Comparison of ENCODE assay signal across 9 mouse cellular contexts in genomic region chr7:113268287-113268686, GRCm38 (mm10).
A peak's percentile ranks its signal among the peaks of the same experiment; 100 is the strongest.
DNase-seq lines count a peak whose midpoint lies in the region; ATAC-seq lines count a peak whose summit lies in the region.
"Had no signal": no experiment of that assay in that cellular context is flagged by ENCODE, and none has a peak within 500 bp of the region (broad histone marks: within the 10 kb centered on the region; RNA-seq: fewer than 3 reads in every experiment).

No protein-coding gene starts in this region.

- H3K9me3 ChIP-seq in kidney, embryonic 14.5 days (ENCODE audit: control insufficient read depth, low read length) = no peaks in the 10 kb centered on the region
- H3K9me3 ChIP-seq: liver, embryonic 15.5 days had no signal

- intact Hi-C loops in heart, postnatal 10 days (cut with DNase I) = loop anchor here (1.0 to 5.0 kb wide), 3 partner anchors 44 to 346 kb away; no protein-coding TSS in a partner anchor
- intact Hi-C loops in left cerebral cortex, postnatal 4 days (cut with DNase I) = loop anchor here (5.0 kb wide), 1 partner anchor 126 kb away; no protein-coding TSS in a partner anchor

- H3K27ac ChIP-seq in kidney, embryonic 14.5 days (ENCODE audit: low read depth, low read length) = no peak overlapping the region
- H3K27ac ChIP-seq: liver, embryonic 15.5 days had no signal

- no peak for ATAC-seq in kidney, embryonic 14.5 days (ENCODE audit: low FRiP score, low TSS enrichment)

- H3K4me1 ChIP-seq in kidney, embryonic 14.5 days (ENCODE audit: control insufficient read depth, insufficient read depth, low read length) = no peaks in the 10 kb centered on the region
- H3K4me1 ChIP-seq: liver, embryonic 15.5 days had no signal

- 83% methylated on average over 9 of the region's 9 CpGs for WGBS in kidney, embryonic 14.5 days

- H3K4me3 ChIP-seq in kidney, embryonic 14.5 days (ENCODE audit: low read length) = no peak overlapping the region
- H3K4me3 ChIP-seq: liver, embryonic 15.5 days had no signal

- no peaks in the 10 kb centered on the region for H3K27me3 ChIP-seq in kidney, embryonic 14.5 days (ENCODE audit: control insufficient read depth, insufficient read depth, low read length)
- H3K27me3 ChIP-seq: liver, embryonic 15.5 days had no signal

- DNase-seq in kidney, adult 11 months = peak; percentile 38
- peak; percentile 51 for DNase-seq in T-cell, adult 2 months (ENCODE audit: low spot score)
- DNase-seq in cerebellum, postnatal 14 days = peak; percentile 87 to 91
- DNase-seq in heart, postnatal 10 days = peak; percentile 76 to 81
- DNase-seq in left cerebral cortex, postnatal 4 days = peak; percentile 78
- DNase-seq in ovary, postnatal 36 days (ENCODE audit: low spot score) = peak; percentile 51
- DNase-seq in thymus, postnatal 0 days (ENCODE audit: low spot score) = peak; percentile 61

- no peaks in the 10 kb centered on the region for H3K36me3 ChIP-seq in kidney, embryonic 14.5 days (ENCODE audit: control insufficient read depth, insufficient read depth, low read length)
- H3K36me3 ChIP-seq: liver, embryonic 15.5 days had no signal

- H3K9ac ChIP-seq in kidney, embryonic 14.5 days (ENCODE audit: low read depth, low read length) = no peak overlapping the region
- H3K9ac ChIP-seq: liver, embryonic 15.5 days had no signal

- no peak overlapping the region for H3K4me2 ChIP-seq in kidney, embryonic 14.5 days (replicated peaks; ENCODE audit: low read depth, low read length)
- H3K4me2 ChIP-seq: liver, embryonic 15.5 days had no signal

Comparison
In these comparisons a context has a peak if more than half of its experiments do, and no peak if none do; other contexts are left out.
1. DNase-seq: peak in every context shown above with its lines; median percentile 89 in cerebellum, postnatal 14 days; 78 in heart, postnatal 10 days; 78 in left cerebral cortex, postnatal 4 days; 61 in thymus, postnatal 0 days; 51 in T-cell, adult 2 months; 51 in ovary, postnatal 36 days; 38 in kidney, adult 11 months.